Mouse (Mus musculus) small intestine, adult 2 months (tissue): Measurements from ENCODE around the gene Vipr2. TPM values are rescaled to one million over a fixed set of nuclear protein-coding genes. Genes with fewer than 3 reads are reported as not detected.

Experiments
- H3K27ac ChIP-seq: fragments of 200-500 bp; 2 replicates; pipeline ENCODE4 v1.5.1; 2012; ENCODE audit warnings: low read depth, low read length, control low read depth, inconsistent platforms; ENCODE audit not compliant: insufficient read depth
- H3K27me3 ChIP-seq: fragments of 200-500 bp; 2 replicates; pipeline ENCODE4 v1.6.1; 2012; ENCODE audit warnings: mild to moderate bottlenecking, moderate library complexity, low read length, inconsistent platforms; ENCODE audit not compliant: control insufficient read depth, insufficient read depth
- H3K36me3 ChIP-seq: fragments of 200-500 bp; 2 replicates; pipeline ENCODE4 v1.6.1; 2012; ENCODE audit warnings: mild to moderate bottlenecking, low read length, control low read depth, inconsistent platforms; ENCODE audit not compliant: control insufficient read depth, insufficient read depth
- H3K4me1 ChIP-seq: fragments of 200-500 bp; 2 replicates; pipeline ENCODE4 v1.6.1; 2012; ENCODE audit warnings: low read length, inconsistent platforms, mixed read lengths; ENCODE audit not compliant: control insufficient read depth, insufficient read depth, insufficient read length
- H3K4me3 ChIP-seq: fragments of 200-500 bp; 2 replicates; pipeline ENCODE4 v1.5.1; 2012; ENCODE audit warnings: low read depth, mild to moderate bottlenecking, control low read depth, inconsistent platforms, low read length, moderate library complexity
- CTCF ChIP-seq: fragments of 200-500 bp; IDR thresholded peaks from 2 replicates; pipeline ENCODE4 v1.5.1; 2012; ENCODE audit warnings: low read depth, mild to moderate bottlenecking, control low read depth, inconsistent platforms, low read length, moderate library complexity, mixed read lengths; ENCODE audit not compliant: insufficient replicate concordance, insufficient read length; ENCODE audit errors: extremely low read depth
- POLR2A ChIP-seq: fragments of 200-500 bp; IDR thresholded peaks from 2 replicates; pipeline ENCODE4 v1.6.1; 2012; ENCODE audit warnings: low read depth, mild to moderate bottlenecking, control low read depth, inconsistent platforms, low read length, moderate library complexity
- WGBS: fragments of 180-500 bp; shearing (Covaris S2); methylation state at CpG from one replicate; pipeline ENCODE4 v1.1.7; 2018; 5-methylcytosine and 5-hydroxymethylcytosine counted together
- polyA plus RNA-seq: library from polyadenylated mRNA; depleted of rRNA; stranded (reverse); fragments of >200 nt; gene quantifications from 2 replicates; pipeline ENCODE4 v1.2.3, GENCODE M21; 2012

The Vipr2 gene
- polyA plus RNA-seq, 1 experiment: 1.9 TPM

- H3K27me3 ChIP-seq: no peaks in the 10 kb centered on the region
- H3K4me1 ChIP-seq: no peaks in the 10 kb centered on the region
- 75% methylated on average over 7 of the region's 7 CpGs for WGBS
- H3K27ac ChIP-seq: no peak overlapping the region
- H3K36me3 ChIP-seq: no peaks in the 10 kb centered on the region
- TF ChIP-seq CTCF (no peak), POLR2A (no peak)
- no peak overlapping the region for H3K4me3 ChIP-seq
Observed at GRCm38 (mm10) chr12:116156792-116157532, 79.4 kb downstream of the Vipr2 start.

- Histone ChIP-seq H3K27ac (no peak overlapping the region), H3K27me3 (no peaks in the 10 kb centered on the region), H3K4me3 (no peak overlapping the region), H3K4me1 (no peaks in the 10 kb centered on the region), H3K36me3 (no peaks in the 10 kb centered on the region)
- TF ChIP-seq CTCF (no peak), POLR2A (no peak)
- WGBS: 75% methylated on average over 5 of the region's 5 CpGs
Observed at GRCm38 (mm10) chr12:116159223-116159622, 81.7 kb downstream of the Vipr2 start.

DNA sequence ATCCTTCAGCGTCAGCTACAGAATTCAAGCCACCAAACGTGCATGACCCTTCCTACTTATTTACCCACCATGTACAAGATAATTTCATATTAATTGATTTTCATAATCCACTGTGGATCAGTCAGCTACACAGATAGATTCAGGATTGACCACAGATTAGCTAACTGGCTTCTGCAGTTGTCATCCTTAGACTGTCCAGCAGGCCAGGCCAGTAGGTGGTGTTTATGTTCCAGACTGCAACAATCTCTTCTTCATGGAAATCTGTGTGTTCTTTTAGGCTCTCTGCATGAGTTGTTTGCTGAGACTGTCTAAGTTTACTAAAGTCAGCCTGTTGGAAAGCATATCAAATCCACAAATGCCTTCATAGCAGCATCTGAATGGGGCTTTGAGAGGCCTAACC is 82.2 kb downstream of the Vipr2 start:
- Histone ChIP-seq H3K36me3 (no peaks in the 10 kb centered on the region), H3K27ac (no peak overlapping the region), H3K4me3 (no peak overlapping the region), H3K27me3 (no peaks in the 10 kb centered on the region), H3K4me1 (no peaks in the 10 kb centered on the region)
- TF ChIP-seq CTCF (no peak), POLR2A (no peak)
- WGBS: 87% methylated on average over 2 of the region's 2 CpGs

DNA sequence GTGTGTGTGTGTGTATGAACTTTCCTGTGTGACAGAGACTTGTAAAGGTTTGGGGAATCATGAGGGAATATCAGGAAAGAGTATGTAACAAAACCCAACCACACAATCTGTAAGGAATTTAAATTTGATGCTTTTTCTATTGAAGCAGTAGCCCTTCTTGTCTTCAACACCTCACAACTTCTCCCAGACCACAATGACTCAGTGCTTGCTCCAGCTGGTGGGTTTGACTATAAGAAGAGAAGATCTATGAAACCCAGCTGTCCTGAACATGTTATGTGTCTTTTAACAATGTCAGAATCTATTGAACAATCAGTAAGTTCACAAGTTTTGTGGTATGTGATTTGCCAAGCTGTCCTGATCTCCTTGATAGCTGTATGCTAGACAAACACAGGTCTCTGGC is 87.8 kb downstream of the Vipr2 start:
- Histone ChIP-seq H3K27me3 (no peaks in the 10 kb centered on the region), H3K36me3 (no peaks in the 10 kb centered on the region), H3K4me3 (no peak overlapping the region), H3K4me1 (no peaks in the 10 kb centered on the region), H3K27ac (no peak overlapping the region)
- TF ChIP-seq CTCF (no peak), POLR2A (no peak)

DNA sequence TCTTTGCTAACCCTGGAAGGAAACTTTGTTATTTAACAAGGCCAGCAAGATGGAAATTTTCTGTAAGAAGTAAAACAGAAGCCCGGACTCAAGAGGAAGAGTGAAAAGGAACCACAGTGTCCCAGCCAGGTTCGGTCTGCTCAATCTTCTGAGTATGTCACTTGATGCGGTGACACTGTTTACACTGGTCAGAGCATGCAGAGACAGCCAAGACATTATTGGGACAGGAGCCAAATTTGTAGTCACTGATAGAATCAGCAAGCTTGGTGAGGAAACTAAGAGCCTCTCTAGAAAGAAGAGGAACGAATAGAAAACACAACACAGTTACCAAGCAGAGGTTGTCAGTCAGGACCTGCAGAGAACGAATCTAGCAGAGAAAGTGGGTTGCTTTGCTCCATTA is 92.1 kb downstream of the Vipr2 start:
- Histone ChIP-seq H3K4me3 (no peak overlapping the region), H3K4me1 (no peaks in the 10 kb centered on the region), H3K36me3 (no peaks in the 10 kb centered on the region), H3K27ac (no peak overlapping the region), H3K27me3 (no peaks in the 10 kb centered on the region)
- TF ChIP-seq POLR2A (no peak), CTCF (no peak)
- WGBS: 34% methylated on average over 5 of the region's 5 CpGs

DNA sequence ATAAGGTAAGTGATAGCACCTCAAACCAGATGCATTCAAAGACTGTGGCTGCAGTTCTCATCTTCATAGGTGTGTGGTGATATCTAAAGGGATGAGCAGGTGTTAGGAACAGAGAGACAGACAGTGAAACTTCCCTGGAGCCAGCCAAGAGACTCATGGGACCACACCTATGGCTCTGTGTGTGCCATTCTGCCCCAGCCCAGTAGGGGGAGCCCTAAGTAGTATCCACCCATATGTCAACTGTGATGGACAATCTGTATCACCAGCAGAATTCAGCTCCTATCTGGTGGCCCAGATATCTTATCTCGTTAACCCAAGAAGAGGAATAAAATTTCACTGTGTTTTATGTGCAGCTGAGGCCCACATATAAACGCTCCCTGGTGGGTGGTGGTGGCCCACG is 99.4 kb downstream of the Vipr2 start:
- Histone ChIP-seq H3K4me1 (no peaks in the 10 kb centered on the region), H3K27ac (no peak overlapping the region), H3K4me3 (no peak overlapping the region), H3K27me3 (no peaks in the 10 kb centered on the region), H3K36me3 (no peaks in the 10 kb centered on the region)
- WGBS: 43% methylated on average over 3 of the region's 3 CpGs
- TF ChIP-seq POLR2A: no peak
- TF ChIP-seq CTCF: peak; percentile 42; the same call in 1 of the 2 replicates

- Histone ChIP-seq H3K4me1 (no peaks in the 10 kb centered on the region), H3K36me3 (no peaks in the 10 kb centered on the region), H3K27ac (no peak overlapping the region), H3K27me3 (no peaks in the 10 kb centered on the region), H3K4me3 (no peak overlapping the region)
- 68% methylated on average over 4 of the region's 4 CpGs for WGBS
- TF ChIP-seq CTCF (no peak), POLR2A (no peak)
Observed at GRCm38 (mm10) chr12:116181436-116182050, 104.0 kb downstream of the Vipr2 start.
